Mouse (Mus musculus): ENCODE data around the gene Ptges3l.

- TF ChIP-seq POLR2A (IDR thresholded peaks at IDR 0.05; ENCODE audit: insufficient read length, low read depth) (peak; percentile 84), MAX (IDR thresholded peaks at IDR 0.05; ENCODE audit: low read depth) (no peak)
Measured at GRCm38 (mm10) chr11:101465869-101466551, 40.9 kb upstream of the Ptges3l start, which contains the start of gene Vat1.

Measured in myocyte (in vitro differentiated cells).